Mouse (Mus musculus) intestine, embryonic 14.5 days (tissue): ENCODE data around the gene Gm6169. TPM values are rescaled to one million over a fixed set of nuclear protein-coding genes. Genes with fewer than 3 reads are reported as not detected.
"Not testable (repeated sequence)": the region's sequence is repeated elsewhere in the genome, so short reads cannot be mapped to it uniquely, and the experiment has no call there.

Experiments used
- ATAC-seq: fragments of 200-750 bp; cut with Nextera tagmentation; replicated peaks from 2 replicates; pipeline ENCODE4 v1.8.0; 2017; ENCODE audit warnings: low read depth, moderate number of reproducible peaks, moderate TSS enrichment, moderate library complexity; ENCODE audit not compliant: low FRiP score, low TSS enrichment
- DNase-seq: peaks from one replicate; pipeline ENCODE4 v3.0.0-alpha.2; 2018; ENCODE audit warnings: low spot score
- H3K27ac ChIP-seq: fragments of 300-500 bp; sonication (generic); 2 replicates; pipeline ENCODE4 v1.5.1; 2014; ENCODE audit warnings: low read depth, mild to moderate bottlenecking, control low read depth
- H3K27me3 ChIP-seq: fragments of 300-500 bp; sonication (generic); replicated peaks from 2 replicates; pipeline ENCODE4 v1.6.1; 2014; ENCODE audit warnings: low read length, control low read depth; ENCODE audit not compliant: control insufficient read depth, insufficient read depth
- H3K36me3 ChIP-seq: fragments of 300-500 bp; sonication (generic); 2 replicates; pipeline ENCODE4 v1.6.1; 2014; ENCODE audit warnings: low read length, control low read depth; ENCODE audit not compliant: control insufficient read depth, insufficient read depth
- H3K4me1 ChIP-seq: fragments of 300-500 bp; sonication (generic); replicated peaks from 2 replicates; pipeline ENCODE4 v1.6.1; 2014; ENCODE audit warnings: low read length, control low read depth, mixed read lengths; ENCODE audit not compliant: control insufficient read depth, insufficient read depth
- H3K4me2 ChIP-seq: fragments of 300-500 bp; sonication (generic); 2 replicates; pipeline ENCODE4 v1.6.1; 2014; ENCODE audit warnings: low read length
- H3K4me3 ChIP-seq: fragments of 300-500 bp; sonication (generic); 2 replicates; pipeline ENCODE4 v1.5.1; 2014; ENCODE audit warnings: low read depth, low read length, control low read depth, mixed read lengths
- H3K9ac ChIP-seq: fragments of 300-500 bp; sonication (generic); 2 replicates; pipeline ENCODE4 v1.6.1; 2014; ENCODE audit warnings: mild to moderate bottlenecking, low read length
- H3K9me3 ChIP-seq: fragments of 300-500 bp; sonication (generic); 2 replicates; pipeline ENCODE4 v1.6.1; 2016; ENCODE audit warnings: low read length, control low read depth; ENCODE audit not compliant: control insufficient read depth
- WGBS: fragments of 180-500 bp; shearing (Covaris S2); extraction: QIAGEN DNeasy Blood & Tissue Kit; methylation state at CpG from one replicate; pipeline ENCODE4 v1.1.7; 2014; 5-methylcytosine and 5-hydroxymethylcytosine counted together
- polyA plus RNA-seq: library from polyadenylated mRNA; unstranded; fragments of >200 nt; fragmentation: Nextera tagmentation; extraction: Ambion mirVana; gene quantifications from 2 replicates; pipeline ENCODE4 v1.2.1, GENCODE M21; 2014

The Gm6169 gene
- 3.7 and 5.9 TPM in 2 replicates for polyA plus RNA-seq

GRCm38 (mm10) chr13:97099187-97099852 lies at the start of gene Gm6169:
TSS of gene Gm6169 (minus strand) at chr13:97099237.
- H3K27me3 ChIP-seq: no peaks in the 10 kb centered on the region
- peak; percentile 60 for DNase-seq
- no peak within 1 kb of the TSS for H3K4me3 ChIP-seq
- WGBS: 68% methylated on average over 22 of the region's 22 CpGs
- H3K27ac ChIP-seq: no peak within 1 kb of the TSS
- H3K9me3 ChIP-seq: no peaks in the 10 kb centered on the region
- no peak for ATAC-seq
- 0 out of 2 replicates have a peak, but pooled peaks cover 4% of the 10 kb centered on the region for H3K36me3 ChIP-seq
- no peaks in the 10 kb centered on the region for H3K4me1 ChIP-seq
- no peak within 1 kb of the TSS for H3K9ac ChIP-seq
- no peak within 1 kb of the TSS for H3K4me2 ChIP-seq

- DNase-seq (no peak), ATAC-seq (no peak)
- 61% methylated on average over 4 of the region's 4 CpGs for WGBS
- Histone ChIP-seq H3K27me3 (no peaks in the 10 kb centered on the region), H3K4me1 (no peaks in the 10 kb centered on the region), H3K27ac (no peak overlapping the region), H3K9ac (no peak overlapping the region), H3K4me2 (no peak overlapping the region), H3K36me3 (peaks cover 69% of the 10 kb centered on the region), H3K4me3 (no peak overlapping the region), H3K9me3 (no peaks in the 10 kb centered on the region)
Observed at GRCm38 (mm10) chr13:97145834-97146233, 46.8 kb upstream of the Gm6169 start.

- Histone ChIP-seq H3K4me3 (no peak overlapping the region), H3K4me1 (0 out of 2 replicates have a peak, but pooled peaks cover 3% of the 10 kb centered on the region), H3K27ac (no peak overlapping the region), H3K9me3 (no peaks in the 10 kb centered on the region), H3K36me3 (peaks cover 35% of the 10 kb centered on the region), H3K4me2 (no peak overlapping the region), H3K27me3 (no peaks in the 10 kb centered on the region), H3K9ac (no peak overlapping the region)
- no peak for ATAC-seq
- 89% methylated on average over 7 of the region's 7 CpGs for WGBS
- DNase-seq: no peak
Observed at GRCm38 (mm10) chr13:97142321-97142720, 43.3 kb upstream of the Gm6169 start.

- not testable (repeated sequence) for ATAC-seq, H3K9me3 ChIP-seq, H3K27me3 ChIP-seq, H3K4me1 ChIP-seq, DNase-seq
- WGBS: 28% methylated on average over 8 of the region's 8 CpGs
- Histone ChIP-seq H3K36me3 (peaks cover 29% of the 10 kb centered on the region), H3K4me3 (peak overlapping the region; percentile 95), H3K27ac (peak overlapping the region; percentile 71; the same call in 1 of the 2 replicates), H3K9ac (peak overlapping the region; percentile 85), H3K4me2 (peak overlapping the region; percentile 75)
Observed at GRCm38 (mm10) chr13:97138404-97138931, 39.4 kb upstream of the Gm6169 start.

DNA sequence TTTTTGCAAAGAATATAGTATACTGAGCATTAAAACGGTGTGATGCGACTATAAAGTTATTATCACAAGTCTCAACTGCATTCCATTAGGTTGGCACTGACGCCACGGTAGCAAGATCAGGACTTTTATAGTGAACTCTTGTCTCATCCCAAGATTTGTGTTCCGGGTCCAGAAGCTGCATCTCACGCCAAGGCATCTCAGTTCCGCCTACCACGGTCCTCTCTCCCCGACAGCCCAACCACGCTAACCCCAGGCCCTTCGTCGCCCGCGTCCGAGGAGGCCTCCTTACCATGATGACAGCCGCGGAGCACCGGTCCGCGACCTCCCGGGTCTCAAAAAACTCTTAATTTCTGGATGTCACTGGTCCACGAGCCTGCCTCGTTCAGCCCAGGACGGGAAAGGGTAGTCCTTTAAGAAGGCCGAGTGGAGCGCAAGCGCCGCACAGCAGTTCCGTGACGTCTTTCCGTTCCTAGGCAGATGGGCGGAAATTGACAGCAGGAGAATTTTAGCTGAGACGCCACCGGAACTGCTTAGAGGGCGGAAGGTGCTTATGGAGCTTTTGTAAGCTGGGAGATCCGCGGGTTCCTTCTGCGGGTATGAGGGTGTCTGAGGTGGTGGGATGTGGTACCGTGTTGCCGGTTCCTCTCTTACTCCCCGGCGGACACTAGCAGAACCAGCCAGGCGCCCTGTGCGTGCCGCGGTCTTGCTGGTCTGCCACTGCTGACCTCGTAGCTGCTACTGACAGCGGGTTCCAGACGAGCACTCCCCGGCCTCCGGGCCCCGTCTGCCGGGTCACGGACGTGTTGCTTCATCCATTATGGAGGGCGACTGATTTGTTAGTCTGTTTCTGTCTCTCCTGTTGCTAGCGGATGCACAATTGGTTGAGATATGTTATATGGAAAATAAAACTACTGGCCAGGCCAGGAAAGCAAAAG lies 38.7 kb upstream of the Gm6169 start, which contains the start of the genes Gfm2 and Nsa2:
Gene Gfm2, plus strand, starts transcription at position 472 of the 935 bp plus-strand sequence.
Gene Nsa2, minus strand, starts transcription at position 472 of the 935 bp plus-strand sequence.
- H3K27me3 ChIP-seq: no peaks in the 10 kb centered on the region
- H3K27ac ChIP-seq: peak within 1 kb of the TSS; percentile 71; the same call in 1 of the 2 replicates
- H3K9me3 ChIP-seq: no peaks in the 10 kb centered on the region
- DNase-seq: peak; percentile 92
- ATAC-seq: peak; percentile 94
- under 1% methylated on average over 57 of the region's 57 CpGs for WGBS
- peaks cover 3% of the 10 kb centered on the region; the same call in 1 of the 2 replicates for H3K4me1 ChIP-seq
- peak within 1 kb of the TSS; percentile 85 for H3K9ac ChIP-seq
- H3K4me2 ChIP-seq: peak within 1 kb of the TSS; percentile 75
- H3K4me3 ChIP-seq: peak within 1 kb of the TSS; percentile 95
- H3K36me3 ChIP-seq: peaks cover 28% of the 10 kb centered on the region

DNA sequence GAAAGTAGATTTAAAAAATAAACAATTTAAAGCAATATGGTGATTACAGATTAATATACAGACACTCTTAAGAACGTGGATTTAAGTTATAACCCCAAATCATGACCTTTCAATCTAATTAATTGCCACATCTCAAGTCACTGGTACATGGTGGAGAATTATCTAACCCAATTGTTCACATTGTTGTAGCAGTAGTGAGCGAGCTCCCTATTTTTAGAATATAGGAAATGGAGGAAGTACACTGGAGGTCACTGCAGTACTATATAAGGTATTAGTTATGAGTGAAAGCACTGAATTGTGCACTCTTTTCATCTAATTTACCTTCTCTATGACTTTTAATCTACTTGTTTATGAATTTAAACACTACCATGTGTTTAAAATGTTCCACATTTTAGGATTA lies 31.4 kb upstream of the Gm6169 start:
- not testable (repeated sequence) for H3K9ac ChIP-seq, H3K27me3 ChIP-seq, H3K4me2 ChIP-seq, DNase-seq, H3K27ac ChIP-seq, H3K4me3 ChIP-seq, H3K4me1 ChIP-seq, ATAC-seq, H3K9me3 ChIP-seq
- WGBS: no CpG with 5 or more reads among the region's 2 CpGs
- H3K36me3 ChIP-seq: peaks cover 45% of the 10 kb centered on the region

GRCm38 (mm10) chr13:97129654-97130053 lies 30.6 kb upstream of the Gm6169 start:
- WGBS: 89% methylated on average over 2 of the region's 4 CpGs
- H3K36me3 ChIP-seq: peaks cover 39% of the 10 kb centered on the region
- not testable (repeated sequence) for DNase-seq, H3K4me1 ChIP-seq, ATAC-seq, H3K9me3 ChIP-seq, H3K27me3 ChIP-seq, H3K4me3 ChIP-seq, H3K9ac ChIP-seq, H3K27ac ChIP-seq, H3K4me2 ChIP-seq

DNA sequence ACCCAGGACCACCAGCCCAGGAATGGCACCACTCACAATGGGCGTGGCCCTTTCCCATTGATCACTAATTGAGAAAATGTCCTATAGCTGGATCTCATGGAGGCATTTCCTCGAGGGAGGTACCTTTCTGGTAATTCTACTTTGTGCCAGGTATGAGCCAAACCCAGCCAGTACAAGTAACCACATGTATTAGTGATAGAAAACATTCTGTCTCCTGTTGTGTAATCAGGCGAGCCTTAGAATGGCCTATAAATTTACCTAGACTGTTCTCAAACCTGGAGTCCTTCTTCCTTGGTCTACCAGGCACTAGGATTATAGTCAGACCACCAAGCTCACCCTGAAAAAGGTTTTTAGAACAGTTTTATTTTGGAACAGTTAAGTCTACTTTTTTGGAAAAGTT lies 22.3 kb upstream of the Gm6169 start:
- no peak overlapping the region for H3K4me2 ChIP-seq
- H3K27ac ChIP-seq: no peak overlapping the region
- no peak overlapping the region for H3K9ac ChIP-seq
- ATAC-seq (no peak), DNase-seq (no peak)
- H3K4me3 ChIP-seq: no peak overlapping the region
- peaks cover 8% of the 10 kb centered on the region; the same call in 1 of the 2 replicates for H3K36me3 ChIP-seq
- 80% methylated on average over 3 of the region's 3 CpGs for WGBS
- H3K4me1 ChIP-seq: no peaks in the 10 kb centered on the region
- H3K27me3 ChIP-seq: no peaks in the 10 kb centered on the region
- H3K9me3 ChIP-seq: no peaks in the 10 kb centered on the region
